Mouse (Mus musculus) skeletal muscle tissue, adult 2 months (tissue): ENCODE measurements around the gene Nacc1.
A peak's percentile ranks its signal among the peaks of the same experiment; 100 is the strongest.

Experiments used
- DNase-seq: peaks from one replicate; pipeline ENCODE4 v3.0.0-alpha.2; 2012; ENCODE audit warnings: low read depth, low spot score

Nacc1 gene

DNA sequence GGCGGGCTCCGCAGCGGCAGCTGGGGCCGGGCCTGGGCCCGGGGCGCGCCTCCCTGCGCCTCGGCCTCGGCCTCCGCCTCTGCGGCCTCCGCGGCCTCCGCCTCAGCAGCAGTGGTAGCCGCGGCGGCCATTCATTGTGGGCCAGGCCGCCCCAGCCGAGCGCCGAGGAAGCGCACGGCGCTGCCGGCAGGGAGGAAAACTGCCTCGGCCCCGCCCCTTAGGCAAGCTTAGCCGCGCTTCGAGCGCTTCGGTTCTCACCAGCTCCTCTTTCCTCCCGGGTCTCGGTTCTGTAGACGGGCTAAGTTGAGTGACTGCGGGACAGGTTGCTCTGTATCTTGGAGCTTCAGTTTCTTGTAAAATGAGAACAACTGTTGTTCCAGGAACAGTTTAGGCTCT lies at the start of gene Nacc1:
Gene Nacc1 (minus strand): TSS at position 158 of the 396 bp plus-strand sequence.
- DNase-seq: no peak

DNA sequence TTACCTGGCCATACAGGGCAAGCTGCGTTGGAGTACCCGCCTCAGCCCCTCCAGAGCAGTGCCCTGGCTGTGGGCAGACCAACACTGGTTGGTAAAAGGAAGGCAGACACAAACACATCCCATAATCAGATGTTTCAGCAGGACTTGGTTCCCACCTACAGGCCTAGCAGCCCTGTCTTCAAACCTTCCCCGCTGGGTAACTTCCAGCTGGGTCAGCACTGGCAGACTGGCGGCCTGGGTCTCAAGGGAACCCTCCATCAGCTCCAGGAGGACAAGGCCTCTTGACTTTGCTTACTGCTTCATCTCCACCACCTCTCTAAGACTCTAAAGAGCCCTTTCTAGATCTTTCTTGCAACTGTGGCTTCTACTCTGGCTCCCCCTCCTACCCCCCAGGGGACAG lies 48.9 kb upstream of the Nacc1 start:
- DNase-seq: no peak

DNA sequence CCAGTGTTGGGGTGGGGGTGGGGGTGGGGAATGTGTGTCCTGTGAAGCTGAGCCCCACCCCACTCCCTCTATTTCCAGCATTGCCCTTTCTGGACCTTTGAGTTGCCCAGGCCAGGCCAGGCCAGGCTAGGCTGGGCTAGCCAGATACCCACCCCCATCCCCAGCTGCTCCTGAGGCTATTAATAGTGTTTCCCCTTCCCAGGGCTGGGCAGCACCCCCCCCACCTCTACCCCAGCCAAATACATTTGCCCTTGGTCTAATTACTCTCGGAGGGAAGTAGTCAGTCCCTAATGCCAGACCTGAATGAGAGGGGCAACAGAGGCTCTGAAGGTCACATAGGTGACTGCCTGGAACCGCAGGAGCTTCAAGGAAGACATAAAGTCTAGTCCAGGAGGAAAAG lies 47.9 kb upstream of the Nacc1 start:
- peak; percentile 90 for DNase-seq

DNA sequence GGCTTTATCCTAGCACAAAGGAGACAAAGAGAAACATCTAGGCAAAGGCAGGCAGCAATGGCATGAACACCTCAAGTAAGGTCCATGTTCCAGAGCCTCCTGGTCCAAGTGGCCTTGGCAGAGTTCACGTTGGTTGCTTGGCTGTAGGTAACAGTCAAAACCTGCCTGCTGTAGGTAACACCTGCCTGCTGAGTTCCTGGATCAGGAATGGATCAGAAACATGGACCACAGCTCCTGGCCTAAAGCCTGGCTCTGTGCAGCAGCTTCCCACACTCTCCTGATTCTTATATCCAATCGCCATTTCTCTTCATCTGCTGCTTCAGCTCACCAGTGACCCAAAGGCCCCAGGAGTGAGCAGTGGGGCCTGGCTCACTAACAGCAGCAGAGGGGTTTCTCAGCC lies 47.0 kb upstream of the Nacc1 start:
- DNase-seq: no peak

DNA sequence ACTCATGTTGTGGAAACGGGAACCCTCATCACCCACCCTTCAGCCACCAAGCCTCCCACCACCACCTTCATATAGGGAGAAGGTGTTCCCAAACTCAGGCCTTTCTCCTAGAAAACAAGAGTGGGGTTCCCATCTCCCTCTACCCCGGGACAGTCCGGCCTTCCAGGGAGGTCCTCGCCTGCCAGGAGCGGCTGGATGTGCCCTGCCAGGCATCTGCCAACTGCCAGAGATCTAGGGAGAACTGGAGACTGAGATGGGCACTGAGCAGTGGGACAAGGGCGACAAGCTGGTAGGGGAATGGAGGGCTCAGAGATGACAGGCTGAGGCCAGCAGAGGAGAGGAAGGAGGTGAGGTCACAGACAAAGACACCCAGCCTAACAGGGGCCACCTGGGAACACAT lies 46.3 kb upstream of the Nacc1 start:
- DNase-seq: no peak

DNA sequence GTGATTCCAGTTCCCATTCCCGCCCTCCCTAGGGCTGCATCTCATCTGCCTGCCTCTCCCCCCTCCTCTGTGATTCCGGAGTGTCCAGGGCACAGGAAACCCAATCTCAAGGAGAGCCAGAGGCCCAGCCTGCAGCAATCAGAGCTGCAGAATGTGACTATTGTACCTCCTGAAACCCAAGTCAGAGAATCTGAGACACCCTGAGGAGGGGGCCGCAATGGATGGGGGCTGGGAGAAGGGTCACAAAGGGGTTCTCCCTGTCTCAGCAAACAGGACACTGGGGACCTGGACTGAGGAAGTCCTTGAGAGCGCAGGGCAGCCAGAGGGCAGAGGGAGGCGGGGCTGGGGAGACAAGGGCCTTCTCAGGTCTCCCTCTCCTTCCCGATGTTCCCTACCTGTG lies 45.3 kb upstream of the Nacc1 start:
- DNase-seq: no peak

DNA sequence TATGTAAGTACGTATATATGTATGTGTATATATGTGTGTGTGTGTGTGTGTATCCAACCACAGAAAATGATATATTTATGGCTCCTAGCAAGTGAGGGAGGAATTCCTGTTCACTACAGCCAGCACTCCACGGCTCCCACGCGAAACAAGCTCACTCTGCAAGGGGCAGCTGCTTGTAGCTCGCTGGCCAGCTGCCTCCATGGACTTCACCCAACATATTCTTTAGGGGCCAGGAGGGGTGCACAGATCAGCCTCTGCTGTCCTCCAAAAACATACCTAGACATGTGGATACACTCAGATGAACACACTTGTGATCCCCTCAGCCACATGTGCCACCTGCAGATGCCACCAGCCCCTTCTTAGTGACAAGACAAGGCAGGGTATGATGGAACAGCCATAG lies 44.9 kb upstream of the Nacc1 start:
- DNase-seq: no peak

DNA sequence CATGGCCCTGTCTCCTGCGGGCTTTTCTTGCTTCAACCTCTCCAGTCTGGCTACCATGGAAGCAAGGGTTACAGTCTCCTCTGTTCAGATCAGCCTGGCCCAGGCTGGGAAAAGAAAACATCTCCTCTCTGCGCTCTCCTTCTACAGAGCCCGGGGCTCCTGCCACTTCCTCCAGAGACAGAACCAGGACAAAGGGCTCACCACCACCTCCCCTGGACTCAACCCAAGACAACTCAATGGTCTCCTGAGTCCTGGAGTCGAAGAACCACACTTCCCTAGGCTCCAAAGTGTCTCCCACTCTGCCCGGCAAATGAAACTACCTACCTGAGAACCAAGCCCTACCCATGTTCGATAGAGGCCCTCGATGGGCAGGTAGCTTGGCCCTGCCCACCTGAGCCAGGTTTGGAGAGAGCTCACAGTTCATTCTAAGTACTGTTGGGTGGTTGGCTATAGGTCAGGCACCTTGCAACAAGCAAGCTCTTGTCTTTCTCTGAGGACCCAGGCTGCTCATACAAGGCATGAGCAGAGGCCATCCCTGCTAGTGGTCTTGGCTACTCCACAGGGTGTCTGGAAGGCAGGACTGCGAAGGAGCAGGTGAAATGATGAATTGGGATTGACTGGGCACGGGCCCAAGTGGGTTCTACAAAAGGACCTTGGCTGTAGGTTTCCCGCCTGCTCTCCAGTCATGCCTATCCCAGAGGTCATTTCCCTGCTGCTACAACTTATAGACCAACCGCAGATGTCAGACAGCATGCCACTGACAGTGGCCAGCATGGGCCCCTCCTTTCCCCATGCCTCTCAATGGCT lies 43.9 kb upstream of the Nacc1 start:
- DNase-seq: no peak

DNA sequence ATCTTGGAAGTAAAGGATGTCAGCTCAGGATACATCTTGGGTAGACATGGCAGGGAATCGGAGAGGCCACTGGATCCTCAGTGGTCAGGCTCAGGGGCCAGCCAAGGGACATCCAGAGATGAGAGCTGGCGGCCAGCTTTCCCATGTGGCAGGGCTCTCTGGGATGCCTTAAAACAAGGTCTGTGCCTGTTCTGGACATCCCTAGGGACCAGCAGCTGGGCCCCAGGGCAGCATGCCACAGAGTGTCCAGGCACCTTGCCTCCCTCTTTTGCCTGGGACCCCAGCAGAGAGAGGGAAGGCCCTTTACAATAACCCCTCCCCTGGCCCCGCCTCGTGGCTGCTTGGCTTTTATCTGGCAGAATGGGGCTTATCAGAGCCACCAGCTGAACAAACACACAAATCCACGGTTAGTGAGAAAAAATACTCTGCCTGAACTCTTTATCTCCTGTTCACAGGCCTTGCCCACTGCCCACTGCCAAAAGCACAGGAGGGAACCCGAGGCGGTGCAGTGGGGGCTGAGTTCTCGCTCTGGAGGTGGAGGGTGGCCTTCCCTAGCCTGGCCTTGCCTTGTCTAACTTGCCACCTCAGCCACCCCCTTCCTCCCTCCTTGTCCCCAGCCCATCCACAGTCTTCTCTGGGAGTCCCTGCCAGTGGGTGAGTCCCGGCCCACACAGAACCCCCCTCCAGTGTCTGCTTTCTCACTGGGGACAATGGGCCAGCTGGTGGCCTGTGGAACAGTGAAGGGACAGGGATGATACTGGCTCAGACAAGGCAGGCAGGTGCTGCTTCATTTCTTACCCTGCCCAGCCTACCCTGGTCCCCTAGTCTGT lies 43.1 kb upstream of the Nacc1 start:
- peak; percentile 80 for DNase-seq

DNA sequence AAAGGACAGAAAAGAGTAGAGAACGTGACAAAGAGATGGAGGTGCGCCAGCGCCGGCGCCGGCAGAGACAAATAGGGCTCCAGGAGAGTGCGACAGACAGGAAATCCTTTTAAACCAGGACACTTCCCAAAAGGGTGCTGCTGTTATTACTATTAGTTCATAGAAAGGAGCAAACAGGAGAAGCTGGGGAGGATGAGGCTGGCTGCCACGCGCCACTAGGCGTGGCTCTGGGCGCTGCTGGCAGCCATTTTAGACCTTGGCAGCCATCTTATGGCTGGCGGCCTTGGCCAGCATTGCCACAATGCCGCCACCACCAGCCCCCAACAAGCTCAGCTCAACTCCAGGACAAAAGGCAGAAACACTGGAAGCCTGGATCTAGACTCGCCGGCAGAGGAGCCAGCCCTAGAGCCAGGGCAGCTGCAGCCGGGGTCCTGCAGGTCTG lies 42.3 kb upstream of the Nacc1 start:
- DNase-seq: peak; percentile 68

DNA sequence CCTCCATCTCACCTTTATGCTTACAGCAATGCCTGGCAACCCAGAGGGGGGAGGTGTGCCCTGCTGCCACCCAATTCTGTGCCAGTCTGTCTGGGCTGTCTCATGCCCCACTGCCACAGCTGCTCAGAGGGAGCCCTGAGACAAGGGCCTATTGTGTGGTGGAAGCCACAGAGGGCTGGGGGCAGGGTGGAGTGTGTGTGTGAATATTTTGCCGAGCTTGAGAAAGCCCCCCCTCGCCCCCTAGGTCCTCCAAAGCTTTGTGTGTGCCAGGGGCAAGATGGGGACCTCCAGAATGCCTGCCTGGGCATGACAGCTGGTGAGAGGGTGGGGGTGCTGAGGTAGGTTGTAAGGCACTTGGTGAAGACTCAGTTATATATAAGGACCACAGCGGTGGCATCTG lies 40.8 kb upstream of the Nacc1 start:
- DNase-seq: no peak

DNA sequence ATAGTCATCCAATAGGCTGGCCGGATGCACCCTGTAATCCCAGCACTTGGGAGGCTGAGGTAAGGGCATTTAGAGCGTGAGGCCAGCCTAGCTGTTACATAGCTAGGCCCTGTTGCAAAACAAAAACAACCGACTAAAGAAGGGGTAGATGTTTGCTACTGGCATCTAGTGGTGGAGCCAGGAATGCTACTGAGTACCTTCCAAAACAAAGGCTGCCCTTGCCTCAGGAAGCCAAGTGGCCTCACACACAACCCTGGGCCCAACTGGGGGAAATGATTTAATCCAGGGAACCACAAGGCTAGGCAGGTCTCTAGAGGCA lies 38.2 kb upstream of the Nacc1 start:
- DNase-seq: peak; percentile 71

DNA sequence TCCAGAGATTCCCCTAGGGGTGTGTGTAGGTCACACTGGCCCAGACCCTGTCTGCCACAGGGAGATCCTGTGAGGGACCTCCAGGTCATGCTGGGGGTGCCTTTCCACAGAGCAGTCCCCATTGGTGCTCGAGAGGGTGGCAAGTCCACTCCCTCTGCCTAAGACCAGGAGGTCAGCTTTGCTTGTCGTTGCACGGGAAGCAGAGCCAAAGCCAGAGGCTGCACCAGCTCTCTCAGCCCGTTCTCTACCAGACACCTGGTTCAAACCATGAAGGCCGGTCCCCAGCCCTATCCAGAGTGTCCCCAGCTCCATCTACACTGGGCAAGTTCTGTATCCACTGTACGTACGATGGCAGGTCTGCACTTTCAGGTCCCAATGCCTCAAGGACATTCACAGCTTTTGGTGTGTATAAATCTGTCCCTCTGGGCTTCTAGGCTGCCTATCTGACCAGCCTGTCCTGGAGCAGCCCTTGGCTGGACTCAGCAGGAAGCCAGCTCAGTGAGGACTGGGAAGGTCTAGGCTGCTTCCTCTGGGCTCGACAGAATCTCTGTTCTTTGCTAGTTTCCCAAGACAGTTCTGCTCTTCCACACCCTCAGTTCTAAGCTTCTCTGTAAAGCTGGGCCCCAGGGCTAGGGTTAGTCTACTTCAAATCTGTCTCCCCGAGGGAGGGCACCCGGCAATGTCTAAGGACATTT lies 37.7 kb upstream of the Nacc1 start:
- no peak for DNase-seq

DNA sequence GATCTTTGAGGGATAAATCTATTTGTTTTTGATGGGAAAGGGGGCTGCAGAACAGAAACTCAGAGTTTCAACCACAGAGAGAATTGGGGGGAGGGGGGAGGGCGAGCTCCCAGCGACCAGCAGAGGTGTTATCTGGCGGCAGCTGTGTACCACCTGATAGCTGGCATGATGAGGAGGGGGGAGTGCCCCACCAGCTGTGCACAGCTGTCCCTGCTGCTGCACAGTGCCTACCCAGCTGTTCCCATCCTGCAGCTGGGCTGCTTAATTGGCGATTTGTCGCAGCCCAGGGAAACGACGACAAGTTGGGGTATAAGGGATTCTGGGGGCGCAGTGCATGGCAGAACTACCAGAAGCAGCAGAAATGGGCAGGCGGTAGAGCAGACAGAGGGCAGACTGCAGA lies 37.0 kb upstream of the Nacc1 start:
- DNase-seq: no peak

DNA sequence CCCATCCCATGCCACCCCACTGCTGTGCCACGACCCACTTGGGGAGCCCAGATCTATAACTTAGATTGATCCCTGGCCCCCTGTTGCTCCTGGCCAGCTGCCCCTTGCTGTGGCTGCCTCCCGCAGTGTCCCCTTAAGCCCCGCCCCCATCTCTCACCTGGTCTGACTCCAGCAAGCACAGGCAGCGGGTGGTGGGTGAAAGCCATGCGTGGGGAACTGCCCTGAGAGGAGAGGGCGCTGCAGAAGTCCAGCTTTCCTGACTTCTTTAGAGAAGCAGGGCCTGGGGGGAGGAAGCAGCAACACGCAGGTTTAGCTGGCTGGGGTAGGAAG lies 35.9 kb upstream of the Nacc1 start:
- no peak for DNase-seq

DNA sequence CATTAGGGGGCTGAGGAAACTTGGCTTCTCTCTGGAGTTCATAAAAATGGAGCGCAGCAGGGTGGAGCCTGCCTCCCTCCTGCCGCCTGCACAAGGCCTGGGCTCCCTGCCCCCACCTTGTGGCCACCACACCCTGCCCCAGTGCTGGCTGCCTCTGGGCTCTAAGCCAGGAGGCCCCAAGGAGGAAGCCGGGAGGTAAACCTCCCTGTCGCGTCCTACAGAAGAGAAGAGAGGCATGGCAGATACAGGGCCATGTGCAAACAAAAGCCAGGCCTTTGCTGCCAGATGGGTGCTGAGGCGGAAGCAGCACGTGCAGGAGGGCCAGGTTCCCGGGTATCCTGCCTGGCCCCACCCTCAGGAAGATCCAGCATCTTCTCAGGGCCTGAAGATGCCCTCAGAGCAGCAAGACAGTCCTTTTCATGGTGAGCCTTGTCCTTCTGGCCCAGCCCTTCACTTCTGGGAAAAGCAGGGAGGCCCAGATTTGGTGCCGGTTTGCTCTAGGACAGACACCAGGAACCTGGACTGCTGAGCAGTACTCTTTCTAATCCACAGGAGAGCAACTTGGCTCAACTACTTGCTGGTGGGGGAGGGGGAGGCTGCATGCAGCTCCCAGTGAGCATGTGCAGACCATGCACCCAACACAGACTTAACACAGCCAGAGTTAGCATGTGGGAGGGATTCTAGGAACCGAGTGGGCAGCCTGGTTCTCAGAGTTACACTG lies 35.3 kb upstream of the Nacc1 start, which contains the start of gene G430095P16Rik:
Gene G430095P16Rik (plus strand): TSS at position 158 of the 721 bp plus-strand sequence.
- DNase-seq: peak; percentile 84

DNA sequence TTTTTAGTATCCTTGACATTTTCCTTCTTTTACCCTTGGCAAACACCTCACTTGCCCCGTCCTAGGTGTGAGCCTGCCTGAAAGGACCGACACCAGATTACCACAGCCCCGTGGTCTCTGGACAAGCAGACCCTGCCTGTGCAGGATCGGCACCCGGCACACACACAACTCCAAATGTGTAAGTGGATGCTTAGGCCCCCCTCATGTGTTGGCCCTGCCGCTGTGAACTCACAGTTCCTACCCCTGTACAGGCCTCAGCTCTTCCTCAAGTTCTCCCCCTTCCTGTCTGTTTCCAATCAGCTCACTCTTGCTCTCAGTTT lies 34.8 kb upstream of the Nacc1 start:
- no peak for DNase-seq

DNA sequence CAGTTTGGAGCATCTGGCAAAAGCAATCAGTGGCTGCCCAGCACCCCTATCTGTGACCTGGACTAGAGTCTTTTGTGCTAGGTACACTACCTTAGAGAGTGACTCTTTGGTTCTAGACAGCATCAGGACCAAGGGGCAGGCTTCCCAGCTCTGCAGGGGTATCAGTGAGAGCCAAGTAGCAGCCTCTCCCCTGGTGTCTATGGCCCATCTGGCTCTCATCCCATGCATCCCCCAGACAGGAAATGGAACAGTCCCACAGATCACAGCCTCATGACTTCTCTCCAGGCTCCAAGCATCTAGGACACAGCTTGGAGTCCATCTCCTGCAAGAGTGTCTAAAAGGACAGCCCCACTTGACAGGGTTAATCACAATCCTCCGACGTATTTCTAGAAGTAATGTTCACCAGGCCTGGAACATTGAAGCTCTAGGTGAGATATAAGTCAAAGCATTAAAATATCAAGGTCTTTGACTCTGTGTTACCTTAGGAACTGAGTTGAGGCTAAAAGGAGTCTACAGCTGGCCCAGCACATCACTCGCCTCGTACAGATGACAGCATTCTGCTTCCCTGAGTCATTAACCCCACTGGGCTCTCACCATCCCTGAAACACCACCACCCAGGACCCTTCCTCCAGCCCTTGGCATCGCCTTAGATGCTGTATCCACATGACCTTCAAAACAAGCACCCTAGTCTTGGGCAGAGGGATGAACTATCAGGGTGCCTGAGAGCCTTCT lies 31.5 kb upstream of the Nacc1 start:
- no peak for DNase-seq

DNA sequence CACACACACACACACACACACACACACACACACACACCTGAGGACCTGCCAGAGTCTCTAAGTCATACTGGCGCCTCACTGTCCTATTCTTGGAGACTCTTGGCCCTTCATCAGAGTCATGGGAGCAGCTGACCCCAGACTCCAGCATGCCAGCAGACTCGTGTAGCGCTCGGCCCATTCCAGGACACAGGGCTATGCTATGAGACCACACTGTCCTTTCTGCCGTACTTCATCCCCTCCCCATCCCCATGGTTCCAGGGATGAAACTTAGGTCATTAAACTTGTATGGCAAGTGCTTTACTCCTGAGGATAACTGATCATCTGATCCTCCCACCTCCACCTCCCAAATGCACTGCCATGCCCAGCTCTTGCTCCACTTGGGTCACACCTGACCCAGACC lies 30.8 kb upstream of the Nacc1 start:
- peak; percentile 90 for DNase-seq

DNA sequence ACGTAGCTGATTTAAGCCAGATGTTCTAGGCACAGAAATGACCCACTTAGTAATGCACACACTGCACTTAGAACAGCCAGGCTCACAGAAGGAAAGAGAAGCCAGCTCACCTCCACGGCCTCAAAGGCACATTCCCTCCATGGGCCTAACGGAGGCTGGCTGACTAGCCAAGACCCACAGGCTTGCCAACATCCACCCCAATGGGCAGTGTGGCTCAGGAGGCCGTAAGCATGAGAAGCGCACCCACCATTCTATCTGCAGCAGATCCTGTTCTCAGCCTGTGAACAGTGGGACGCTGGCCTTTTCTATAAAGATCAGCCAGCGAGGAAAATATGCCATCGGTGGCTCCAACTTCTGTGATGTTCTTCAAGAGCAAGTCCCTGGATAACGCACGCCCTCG lies 29.1 kb upstream of the Nacc1 start:
- no peak for DNase-seq

DNA sequence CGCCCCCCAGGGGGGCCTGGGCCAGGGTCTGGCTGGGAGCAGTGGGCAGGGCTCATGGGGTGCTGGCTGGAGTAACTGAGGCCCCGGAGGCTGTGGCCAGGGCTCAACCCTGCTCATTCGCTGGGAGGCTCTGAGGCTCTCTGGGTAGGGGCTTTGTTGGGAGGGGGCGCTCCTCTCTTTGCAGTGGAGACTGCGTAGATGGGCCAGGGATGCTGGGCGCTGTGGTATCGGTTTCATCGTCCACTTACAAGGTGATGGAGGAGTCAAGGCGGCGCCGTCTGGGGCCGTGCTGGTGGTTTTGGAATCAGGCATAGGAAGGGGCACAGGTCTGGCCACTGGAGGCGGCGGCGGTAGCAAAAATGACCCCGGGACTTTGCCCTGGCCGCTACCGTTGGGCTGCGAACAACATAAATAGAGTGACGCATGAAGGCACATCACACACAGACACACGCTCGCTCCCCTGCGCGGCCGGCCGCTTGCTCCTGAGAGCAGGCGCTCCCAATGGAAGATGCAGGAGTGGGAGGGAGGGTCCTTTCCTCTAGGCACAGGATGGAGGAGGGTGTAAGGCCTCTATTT lies 28.3 kb upstream of the Nacc1 start:
- no peak for DNase-seq
